Mouse (Mus musculus) hindbrain, embryonic 12.5 days (tissue): ENCODE measurements around the gene Ntn5. TPM values are rescaled to one million over a fixed set of nuclear protein-coding genes. Genes with fewer than 3 reads are reported as not detected.

Experiments
- ATAC-seq: fragments of 200-750 bp; cut with Nextera tagmentation; 2 replicates; pipeline ENCODE4 v1.8.0; 2017; ENCODE audit warnings: moderate TSS enrichment; ENCODE audit not compliant: low FRiP score
- H3K27ac ChIP-seq: fragments of 300-500 bp; sonication (generic); 2 replicates; pipeline ENCODE4 v1.5.1; 2016; ENCODE audit warnings: mild to moderate bottlenecking
- H3K27me3 ChIP-seq: fragments of 300-500 bp; sonication (generic); 2 replicates; pipeline ENCODE4 v1.6.1; 2016; ENCODE audit warnings: mild to moderate bottlenecking
- H3K36me3 ChIP-seq: fragments of 300-500 bp; sonication (generic); 2 replicates; pipeline ENCODE4 v1.6.1; 2016; ENCODE audit warnings: mild to moderate bottlenecking
- H3K4me1 ChIP-seq: fragments of 300-500 bp; sonication (generic); 2 replicates; pipeline ENCODE4 v1.6.1; 2016
- H3K4me2 ChIP-seq: fragments of 300-500 bp; sonication (generic); replicated peaks from 2 replicates; pipeline ENCODE4 v1.6.1; 2016; ENCODE audit warnings: mild to moderate bottlenecking
- H3K4me3 ChIP-seq: fragments of 300-500 bp; sonication (generic); 2 replicates; pipeline ENCODE4 v1.5.1; 2016; ENCODE audit warnings: mild to moderate bottlenecking
- H3K9ac ChIP-seq: fragments of 300-500 bp; sonication (generic); 2 replicates; pipeline ENCODE4 v1.6.1; 2016; ENCODE audit warnings: mild to moderate bottlenecking, moderate library complexity
- H3K9me3 ChIP-seq: fragments of 300-500 bp; sonication (generic); replicated peaks from 2 replicates; pipeline ENCODE4 v1.6.1; 2016; ENCODE audit warnings: mild to moderate bottlenecking
- WGBS: fragments of 180-500 bp; shearing (Covaris S2); methylation state at CpG from one replicate; pipeline ENCODE4 v1.1.7; 2016; 5-methylcytosine and 5-hydroxymethylcytosine counted together
- polyA plus RNA-seq: library from polyadenylated mRNA; unstranded; fragments of >200 nt; fragmentation: Nextera tagmentation; extraction: Ambion mirVana; gene quantifications from 2 replicates; pipeline ENCODE4 v1.2.1, GENCODE M21; 2016

Ntn5 gene
- polyA plus RNA-seq, 1 experiment from 2014 or later: 0.68 TPM

DNA sequence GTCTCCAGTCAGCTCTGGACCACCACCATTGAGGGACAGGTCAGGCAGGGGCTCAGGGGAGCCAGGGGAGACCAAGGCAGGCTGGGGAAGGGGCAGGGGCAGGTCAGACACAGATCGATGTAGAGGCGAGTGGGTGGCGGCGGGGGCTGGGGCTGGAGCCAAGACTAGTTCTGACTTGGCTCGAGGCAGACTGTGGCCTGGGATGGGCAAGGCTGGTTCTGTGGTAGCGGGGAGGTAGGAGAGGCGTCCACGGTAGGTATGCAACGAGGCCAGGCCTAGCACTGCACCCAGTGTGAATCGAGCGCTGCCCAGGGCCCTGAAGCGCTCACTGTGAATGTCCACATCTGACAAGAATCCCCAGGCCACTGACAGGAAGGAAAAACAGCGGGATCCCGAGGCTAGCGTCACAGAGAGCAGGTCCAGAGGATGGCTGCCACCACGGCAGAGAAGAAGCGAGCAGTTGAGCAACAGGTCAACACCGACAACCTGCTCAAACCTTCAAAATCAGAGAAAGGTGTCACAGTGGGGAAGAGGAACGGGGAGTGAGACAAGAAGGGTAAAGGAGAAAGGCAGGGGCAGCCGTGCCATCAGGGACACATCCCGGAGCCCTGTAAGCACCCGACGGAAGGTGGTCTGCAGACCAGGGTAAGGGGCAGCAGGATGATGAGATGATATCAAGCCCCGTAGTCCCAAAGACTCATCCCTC, 27.6 kb downstream of the Ntn5 start:
- WGBS: 90% methylated on average over 24 of the region's 24 CpGs
- no peak overlapping the region for H3K4me3 ChIP-seq
- no peak overlapping the region for H3K27ac ChIP-seq
- H3K36me3 ChIP-seq: peaks cover 35% of the 10 kb centered on the region
- peaks cover 61% of the 10 kb centered on the region for H3K4me1 ChIP-seq
- H3K9me3 ChIP-seq: no peaks in the 10 kb centered on the region
- H3K9ac ChIP-seq: no peak overlapping the region
- no peak for ATAC-seq
- no peak overlapping the region for H3K4me2 ChIP-seq
- H3K27me3 ChIP-seq: no peaks in the 10 kb centered on the region

DNA sequence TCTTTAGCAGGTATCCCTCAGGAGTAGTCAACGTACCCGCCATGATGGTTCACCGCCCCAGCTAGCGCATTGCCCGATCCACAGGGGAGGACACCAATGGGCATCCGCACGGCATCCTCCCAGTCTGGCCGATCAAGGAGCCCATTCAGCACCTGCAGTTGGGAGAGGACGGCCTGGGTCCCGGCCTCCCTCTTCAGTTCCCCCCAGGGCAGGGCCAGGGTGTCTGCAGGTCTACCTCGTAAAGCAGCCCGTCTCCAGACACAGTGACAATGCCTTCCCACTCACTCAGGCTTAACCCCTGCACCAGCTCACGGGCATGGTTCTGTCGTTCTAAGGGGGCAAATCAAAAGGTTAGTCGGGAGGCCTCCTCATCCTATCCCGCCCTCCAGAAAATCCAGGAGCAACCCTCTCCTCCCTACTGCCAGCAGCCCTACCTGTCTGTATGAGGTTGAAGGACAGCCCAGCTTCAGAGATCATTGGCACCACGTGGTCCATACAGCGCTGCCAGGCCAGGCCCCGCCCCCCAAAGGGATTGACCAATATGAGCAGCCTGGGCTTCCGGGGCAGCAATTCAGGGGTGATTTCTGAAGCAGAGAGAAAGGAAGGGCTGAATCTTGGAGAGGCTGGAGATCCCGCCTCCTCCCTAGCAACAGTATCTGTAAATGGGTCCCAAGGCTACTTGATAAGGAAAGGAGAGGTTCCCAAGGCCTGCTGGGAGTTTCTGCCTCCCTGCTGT, 28.4 kb downstream of the Ntn5 start:
- no peak overlapping the region for H3K4me3 ChIP-seq
- peaks cover 61% of the 10 kb centered on the region for H3K4me1 ChIP-seq
- H3K4me2 ChIP-seq: no peak overlapping the region
- H3K27ac ChIP-seq: no peak overlapping the region
- no peak overlapping the region for H3K9ac ChIP-seq
- no peaks in the 10 kb centered on the region for H3K27me3 ChIP-seq
- WGBS: 89% methylated on average over 21 of the region's 21 CpGs
- peaks cover 35% of the 10 kb centered on the region for H3K36me3 ChIP-seq
- no peaks in the 10 kb centered on the region for H3K9me3 ChIP-seq
- ATAC-seq: no peak

DNA sequence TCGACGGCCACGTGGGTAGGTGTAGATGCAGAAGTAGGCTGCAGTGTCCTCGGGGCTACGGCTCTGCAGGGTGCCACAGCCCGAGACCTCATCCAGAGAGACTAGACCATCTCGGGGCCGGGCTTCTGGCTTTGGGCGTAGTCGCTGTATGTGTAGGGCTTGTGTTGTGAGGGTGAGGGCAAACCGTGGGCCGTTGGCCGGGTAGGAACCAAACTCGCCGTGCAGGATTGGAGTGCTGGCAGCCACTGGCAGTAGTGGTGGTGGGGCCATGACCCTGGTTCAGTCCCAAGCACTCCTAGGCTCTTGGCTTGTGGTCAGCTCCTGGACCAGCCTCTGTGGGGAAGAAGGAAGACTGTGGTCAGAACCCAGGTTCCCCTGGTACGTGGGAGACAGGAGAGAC, 29.6 kb downstream of the Ntn5 start:
- no peaks in the 10 kb centered on the region for H3K9me3 ChIP-seq
- H3K4me1 ChIP-seq: peaks cover 50% of the 10 kb centered on the region
- ATAC-seq: no peak
- H3K27me3 ChIP-seq: no peaks in the 10 kb centered on the region
- H3K9ac ChIP-seq: no peak overlapping the region
- peaks cover 35% of the 10 kb centered on the region for H3K36me3 ChIP-seq
- no peak overlapping the region for H3K4me2 ChIP-seq
- H3K4me3 ChIP-seq: no peak overlapping the region
- 94% methylated on average over 16 of the region's 16 CpGs for WGBS
- no peak overlapping the region for H3K27ac ChIP-seq

DNA sequence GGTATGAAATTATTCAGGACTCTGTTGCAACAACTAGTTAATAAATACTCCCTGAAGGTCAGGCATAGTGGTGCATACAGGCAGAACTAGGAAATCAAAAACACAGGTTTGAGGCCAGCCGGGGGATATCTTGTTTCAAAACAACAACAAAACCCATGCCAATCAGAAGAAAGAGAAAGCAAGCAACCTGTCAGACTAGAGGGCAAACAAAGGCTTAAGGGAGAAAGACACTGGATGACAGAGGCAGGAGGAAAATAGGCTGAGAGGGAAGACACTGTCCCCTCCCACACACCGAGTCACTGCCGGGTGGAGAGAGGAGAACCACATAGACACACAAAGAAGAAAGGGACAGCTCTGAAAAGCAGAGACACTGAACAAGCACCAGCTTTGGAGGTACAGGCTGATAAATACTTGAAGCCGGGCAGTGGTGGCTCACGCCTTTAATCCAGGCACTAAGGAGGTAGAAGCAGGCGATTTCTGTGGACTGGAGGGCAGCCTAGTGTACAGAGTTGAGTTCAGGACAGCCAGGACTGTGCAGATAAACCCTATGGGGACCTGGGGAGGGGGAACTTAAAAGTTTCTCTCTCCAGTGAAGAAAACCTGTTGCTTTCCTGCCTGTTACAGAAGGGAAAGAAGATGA, 30.2 kb downstream of the Ntn5 start:
- Histone ChIP-seq H3K4me3 (peak overlapping the region; percentile 87), H3K36me3 (peaks cover 35% of the 10 kb centered on the region), H3K9ac (peak overlapping the region; percentile 78), H3K9me3 (no peaks in the 10 kb centered on the region), H3K4me2 (peak overlapping the region; percentile 93), H3K27ac (no peak overlapping the region), H3K27me3 (no peaks in the 10 kb centered on the region), H3K4me1 (peaks cover 49% of the 10 kb centered on the region)
- WGBS: 78% methylated on average over 6 of the region's 6 CpGs
- no peak for ATAC-seq

DNA sequence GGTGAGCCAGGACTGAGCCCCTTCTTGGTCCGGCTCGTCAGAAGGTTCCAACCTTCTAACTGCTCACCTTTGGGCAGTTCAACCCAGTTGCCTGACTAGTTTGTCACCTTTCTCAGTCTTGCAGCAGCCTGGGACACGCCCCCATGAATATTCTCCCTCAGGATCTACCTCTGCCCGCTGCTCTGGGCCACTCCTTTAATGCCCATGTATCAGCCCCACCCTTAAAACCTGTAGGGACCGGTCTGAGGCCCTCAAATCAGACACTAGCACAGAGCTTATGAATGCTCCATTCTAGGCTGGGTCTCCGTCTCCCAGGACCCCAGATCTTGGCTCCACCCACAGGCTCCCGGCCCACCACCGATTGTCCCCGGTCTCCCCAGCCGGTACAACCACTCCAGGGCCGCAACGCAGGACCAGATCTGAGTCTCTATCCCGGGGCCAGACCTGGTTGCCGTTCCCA, 30.8 kb downstream of the Ntn5 start:
- Histone ChIP-seq H3K9ac (peak overlapping the region; percentile 78), H3K4me2 (peak overlapping the region; percentile 93), H3K27ac (peak overlapping the region; percentile 70), H3K9me3 (no peaks in the 10 kb centered on the region), H3K4me3 (peak overlapping the region; percentile 87), H3K4me1 (peaks cover 49% of the 10 kb centered on the region), H3K27me3 (no peaks in the 10 kb centered on the region), H3K36me3 (peaks cover 40% of the 10 kb centered on the region)
- 11% methylated on average over 14 of the region's 14 CpGs for WGBS
- ATAC-seq: peak; percentile 64; the same call in 1 of the 2 replicates

DNA sequence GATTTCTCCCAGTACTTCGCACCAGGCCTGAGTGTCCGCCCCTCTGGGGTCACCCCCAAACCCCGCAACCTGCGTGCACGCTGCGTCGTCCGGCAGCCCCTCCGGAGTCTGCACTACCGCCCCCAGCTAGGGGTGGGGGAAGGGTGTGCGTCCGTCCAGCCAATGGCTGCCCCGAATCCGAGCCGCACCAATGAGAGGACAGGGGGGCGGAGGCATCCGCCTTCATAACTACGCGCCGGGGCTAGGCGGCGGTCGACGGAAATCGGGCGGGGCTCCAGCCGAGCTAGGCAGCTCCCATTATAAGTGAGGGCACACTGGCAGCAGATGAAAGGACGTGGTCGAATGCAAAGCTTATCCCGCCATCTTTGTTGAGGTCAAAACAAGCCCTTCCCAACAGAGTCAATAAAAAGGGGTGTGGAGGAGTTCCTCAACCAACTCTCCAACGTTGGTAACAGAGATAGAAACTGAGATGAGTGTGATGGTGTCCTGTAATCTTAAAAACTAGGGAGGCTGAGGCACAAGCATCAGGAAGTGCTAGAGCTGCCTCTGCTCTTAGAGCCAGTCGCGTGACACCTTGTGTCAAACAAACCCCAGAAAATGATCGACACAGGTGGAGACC, 31.4 kb downstream of the Ntn5 start, which contains the start of gene Rpl18:
TSS of gene Rpl18 (plus strand) at position 368 of the 619 bp plus-strand sequence.
- peak within 1 kb of the TSS; percentile 93 for H3K4me2 ChIP-seq
- peak within 1 kb of the TSS; percentile 78 for H3K9ac ChIP-seq
- peaks cover 45% of the 10 kb centered on the region for H3K36me3 ChIP-seq
- 8% methylated on average over 34 of the region's 34 CpGs for WGBS
- peaks cover 48% of the 10 kb centered on the region for H3K4me1 ChIP-seq
- peak within 1 kb of the TSS; percentile 70 for H3K27ac ChIP-seq
- peak within 1 kb of the TSS; percentile 87 for H3K4me3 ChIP-seq
- peak; percentile 90 for ATAC-seq
- H3K9me3 ChIP-seq: no peaks in the 10 kb centered on the region
- no peaks in the 10 kb centered on the region for H3K27me3 ChIP-seq

DNA sequence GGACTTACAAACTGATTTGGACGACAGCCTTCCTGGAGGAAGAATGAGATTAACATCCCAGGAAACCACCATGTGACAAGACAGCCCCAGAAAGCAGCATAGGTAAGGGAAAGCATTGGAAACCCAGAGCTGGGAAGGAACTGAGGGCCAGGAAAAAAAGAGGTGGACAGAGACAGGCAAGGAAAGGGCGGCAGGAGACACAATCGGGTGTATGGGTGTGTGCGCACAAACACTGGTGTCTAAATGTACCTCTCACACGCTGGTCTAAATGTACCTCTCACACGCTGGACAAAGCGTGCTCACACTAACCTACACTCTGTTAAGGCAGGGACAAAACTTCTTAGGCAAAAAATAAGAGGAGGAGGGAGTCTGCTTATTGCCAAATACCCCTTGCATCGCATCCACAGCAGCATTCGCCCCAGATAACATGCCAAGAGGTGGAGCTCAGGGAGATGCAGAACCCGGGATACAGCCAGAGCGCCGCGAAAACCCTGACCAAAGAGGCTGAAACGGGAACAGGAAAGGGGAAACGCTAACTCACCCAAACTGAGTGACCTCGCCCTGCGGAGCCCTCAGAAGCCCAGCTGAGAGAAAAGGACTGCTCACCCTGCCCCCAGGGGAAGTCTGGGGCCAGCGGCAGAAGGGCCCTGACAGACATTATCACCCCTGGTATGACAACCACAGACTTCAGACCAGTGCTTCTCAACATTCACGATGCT, 32.1 kb downstream of the Ntn5 start:
- peak overlapping the region; percentile 64; the same call in 1 of the 2 replicates for H3K27ac ChIP-seq
- H3K27me3 ChIP-seq: no peaks in the 10 kb centered on the region
- ATAC-seq: no peak
- H3K9me3 ChIP-seq: no peaks in the 10 kb centered on the region
- peak overlapping the region; percentile 93 for H3K4me2 ChIP-seq
- WGBS: 86% methylated on average over 19 of the region's 19 CpGs
- H3K36me3 ChIP-seq: peaks cover 44% of the 10 kb centered on the region
- peaks cover 49% of the 10 kb centered on the region for H3K4me1 ChIP-seq
- peak overlapping the region; percentile 32 for H3K9ac ChIP-seq
- peak overlapping the region; percentile 87 for H3K4me3 ChIP-seq

DNA sequence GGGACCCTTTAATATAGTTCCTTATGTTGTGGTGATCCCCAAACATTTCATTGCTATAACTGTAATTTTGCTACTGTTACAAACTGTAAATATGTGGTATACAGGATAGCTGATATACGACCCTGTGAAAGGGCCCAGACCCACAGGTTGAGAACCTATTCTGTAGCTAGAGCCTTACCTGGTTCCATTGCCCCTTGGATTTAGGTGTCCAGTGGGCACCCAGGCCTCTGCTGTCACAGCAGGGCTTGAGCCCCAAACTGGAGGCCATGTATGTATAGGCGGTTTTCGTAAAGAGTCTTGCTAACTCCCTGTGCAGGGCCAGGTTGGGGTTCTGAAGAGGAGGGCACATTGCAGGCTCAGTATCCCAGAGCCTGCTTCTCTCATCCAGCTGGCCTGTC, 32.6 kb downstream of the Ntn5 start:
- no peaks in the 10 kb centered on the region for H3K27me3 ChIP-seq
- WGBS: 98% methylated on average over 3 of the region's 3 CpGs
- peak overlapping the region; percentile 93 for H3K4me2 ChIP-seq
- peak overlapping the region; percentile 87 for H3K4me3 ChIP-seq
- H3K9ac ChIP-seq: peak overlapping the region; percentile 32
- peaks cover 44% of the 10 kb centered on the region for H3K36me3 ChIP-seq
- H3K9me3 ChIP-seq: no peaks in the 10 kb centered on the region
- H3K4me1 ChIP-seq: peaks cover 53% of the 10 kb centered on the region
- ATAC-seq: no peak
- no peak overlapping the region for H3K27ac ChIP-seq

DNA sequence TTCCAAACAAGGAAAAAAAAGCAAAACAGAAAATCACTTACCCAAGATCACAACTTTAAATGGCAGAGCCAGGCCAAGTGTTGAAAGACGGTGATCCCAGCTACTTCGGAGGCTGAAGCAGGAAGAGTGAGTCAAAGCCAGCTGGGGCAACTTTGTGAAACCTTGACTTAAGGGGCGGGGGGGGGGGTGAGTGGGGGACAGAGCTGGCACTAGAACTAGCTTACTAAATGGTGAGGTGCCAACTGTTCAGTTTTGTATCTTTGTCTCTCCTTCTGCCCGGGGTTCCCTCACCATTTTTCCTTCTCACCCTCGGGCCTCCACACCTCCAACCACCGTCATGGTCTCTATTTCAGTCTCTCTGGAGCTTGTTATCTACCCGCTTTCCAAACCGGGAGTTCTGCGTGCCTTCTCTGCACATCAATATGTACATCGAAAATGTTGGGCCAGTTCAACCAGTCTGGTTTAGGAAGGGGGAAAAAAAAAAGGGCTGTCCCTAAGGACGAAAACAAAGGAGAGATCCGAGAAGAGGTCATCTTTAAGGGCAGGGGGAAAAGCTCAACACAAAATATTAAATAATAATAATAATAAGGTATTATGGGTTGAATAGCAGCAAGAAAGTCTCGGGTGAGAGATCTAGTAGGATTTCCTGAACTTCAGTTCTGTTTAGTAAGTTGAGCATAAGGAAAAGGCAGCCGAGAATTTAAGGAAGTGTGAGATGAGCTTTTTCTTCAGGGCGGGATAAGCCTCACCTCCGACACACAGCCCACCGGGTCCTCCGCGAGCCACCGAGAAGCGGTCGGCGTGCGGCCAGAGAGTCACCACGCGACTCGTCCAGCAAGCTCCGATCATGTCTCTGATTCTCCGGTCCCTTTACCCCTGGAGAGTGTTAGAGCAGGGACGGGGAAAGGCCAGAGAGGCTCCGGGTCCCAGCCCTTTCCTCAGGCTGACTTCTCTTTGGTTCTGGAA, 33.4 kb downstream of the Ntn5 start:
- ATAC-seq: peak; percentile 34
- peak overlapping the region; percentile 93 for H3K4me2 ChIP-seq
- peaks cover 44% of the 10 kb centered on the region for H3K36me3 ChIP-seq
- WGBS: 11% methylated on average over 31 of the region's 31 CpGs
- peak overlapping the region; percentile 91 for H3K9ac ChIP-seq
- peak overlapping the region; percentile 87 for H3K4me3 ChIP-seq
- no peaks in the 10 kb centered on the region for H3K27me3 ChIP-seq
- H3K9me3 ChIP-seq: no peaks in the 10 kb centered on the region
- peak overlapping the region; percentile 90 for H3K27ac ChIP-seq
- peaks cover 55% of the 10 kb centered on the region for H3K4me1 ChIP-seq

DNA sequence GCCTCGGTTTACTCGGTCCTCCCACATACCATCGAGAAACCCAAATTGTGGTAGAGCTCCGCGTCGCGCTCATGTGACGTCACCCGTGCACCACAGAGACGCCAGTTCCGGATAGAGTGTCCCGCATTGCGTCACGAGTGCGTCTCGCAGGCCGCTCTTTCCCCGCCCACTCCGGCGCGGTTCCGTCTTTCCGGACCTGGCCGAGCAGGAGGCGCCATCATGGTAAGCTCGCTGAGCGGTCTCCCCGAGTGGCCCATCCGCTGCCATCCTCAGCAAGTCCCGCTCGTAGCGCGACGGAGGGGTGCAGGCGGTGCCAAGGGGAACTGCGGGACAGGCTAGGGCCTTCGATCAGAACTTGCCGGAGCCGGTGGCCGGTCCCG, 34.1 kb downstream of the Ntn5 start, which contains the start of gene Sphk2:
TSS of gene Sphk2 (minus strand) at position 85 of the 380 bp plus-strand sequence.
- under 1% methylated on average over 41 of the region's 41 CpGs for WGBS
- Histone ChIP-seq H3K4me2 (peak within 1 kb of the TSS; percentile 93), H3K4me1 (peaks cover 55% of the 10 kb centered on the region), H3K27me3 (no peaks in the 10 kb centered on the region), H3K36me3 (peaks cover 44% of the 10 kb centered on the region), H3K27ac (peak within 1 kb of the TSS; percentile 90), H3K9ac (peak within 1 kb of the TSS; percentile 91), H3K9me3 (no peaks in the 10 kb centered on the region), H3K4me3 (peak within 1 kb of the TSS; percentile 87)
- peak; percentile 70 for ATAC-seq
